Mouse (Mus musculus) large intestine, adult 2 months (tissue): ENCODE measurements around the gene Ftsj1. TPM values are rescaled to one million over a fixed set of nuclear protein-coding genes. Genes with fewer than 3 reads are reported as not detected.

Source experiments
- DNase-seq: peaks from one replicate; pipeline ENCODE4 v3.0.0-alpha.2; 2012; ENCODE audit warnings: low read depth, low spot score
- WGBS: fragments of 180-500 bp; shearing (Covaris S2); methylation state at CpG from one replicate; pipeline ENCODE4 v1.1.7; 2018; 5-methylcytosine and 5-hydroxymethylcytosine counted together
- polyA plus RNA-seq: library from polyadenylated mRNA; depleted of rRNA; stranded (reverse); fragments of >200 nt; gene quantifications from 2 replicates; pipeline ENCODE4 v1.2.3, GENCODE M21; 2012

Ftsj1 gene
- polyA plus RNA-seq, 1 experiment: 24.2 TPM

DNA sequence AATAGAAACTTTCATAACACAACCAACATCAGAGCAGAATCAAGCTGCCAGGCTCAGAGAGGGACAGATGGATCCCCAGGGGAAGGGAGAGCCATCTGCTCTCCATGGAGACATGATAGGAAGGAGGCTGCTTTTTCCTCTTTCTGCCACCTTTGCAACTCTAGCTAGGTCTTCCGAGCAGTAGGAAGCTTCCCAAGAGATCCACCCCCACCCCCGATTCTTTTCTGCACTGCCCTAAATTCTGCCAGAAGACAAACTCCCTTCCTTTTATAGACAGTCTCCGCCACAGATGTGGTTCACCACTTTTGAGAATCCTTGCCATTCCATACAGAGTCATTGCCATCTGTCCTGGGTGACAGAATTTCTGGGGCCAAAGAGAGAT, 29.9 kb downstream of the Ftsj1 start:
- no peak for DNase-seq
- WGBS: 66% methylated on average over 3 of the region's 3 CpGs

DNA sequence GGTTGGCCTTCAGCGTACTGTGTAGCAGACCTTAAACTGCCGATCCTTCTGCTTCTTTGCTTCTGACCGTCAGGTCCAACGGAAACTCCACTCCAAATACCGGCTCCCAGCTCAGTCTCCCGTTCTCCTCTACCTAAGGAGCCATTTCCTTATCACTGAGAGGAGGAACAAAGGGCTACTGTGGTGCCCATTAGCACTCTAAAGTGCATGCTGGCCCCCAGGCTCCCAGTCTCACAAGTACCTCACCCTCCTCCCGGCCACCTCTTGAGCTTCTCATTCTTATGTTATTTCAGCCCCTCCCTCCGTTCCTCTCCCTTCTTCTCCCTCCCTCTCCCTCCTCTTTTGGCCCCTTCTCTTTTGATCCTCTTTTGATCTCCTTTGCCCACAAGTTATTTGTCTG, 32.6 kb downstream of the Ftsj1 start:
- 52% methylated on average over 8 of the region's 8 CpGs for WGBS
- no peak for DNase-seq

DNA sequence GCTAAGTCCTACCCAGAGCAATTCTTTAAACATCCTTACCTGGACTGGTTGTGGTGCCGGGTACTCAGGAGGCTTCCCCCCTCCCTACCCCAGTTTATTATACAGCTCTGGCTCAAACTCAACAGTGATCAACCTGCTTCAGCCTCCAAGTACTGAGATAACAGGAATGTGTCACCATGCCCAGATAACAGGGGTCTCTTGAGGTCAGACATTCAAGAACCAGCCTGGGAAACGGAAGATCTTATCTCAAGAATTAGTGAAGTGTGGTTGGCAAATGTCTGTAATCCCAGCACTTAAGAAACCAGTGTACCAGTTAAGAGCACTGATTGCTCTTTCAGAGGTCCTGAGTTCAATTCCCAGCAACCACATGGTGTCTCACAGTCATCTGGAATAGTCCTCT, 34.1 kb downstream of the Ftsj1 start:
- no peak for DNase-seq
- WGBS: 46% methylated on average over 2 of the region's 2 CpGs

DNA sequence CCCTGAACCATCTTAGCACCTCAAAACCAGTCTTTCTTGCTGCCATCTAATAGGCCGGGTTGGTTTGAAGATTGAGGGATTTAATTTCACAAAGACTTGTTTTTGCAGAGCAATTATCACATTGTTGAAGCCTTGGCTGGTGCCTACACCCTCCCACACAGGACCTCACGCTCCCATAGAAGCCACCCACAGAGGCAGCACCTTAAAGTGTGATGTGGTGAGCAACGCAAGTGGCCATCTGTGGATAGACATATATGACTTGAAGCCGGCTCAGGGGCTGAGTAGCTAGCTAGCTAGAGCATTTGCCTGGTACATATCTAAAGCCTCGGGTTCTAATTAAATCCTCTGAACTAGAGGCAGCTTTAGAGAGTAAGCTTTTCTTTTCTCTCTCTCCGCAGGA, 34.8 kb downstream of the Ftsj1 start:
- 60% methylated on average over 6 of the region's 6 CpGs for WGBS
- DNase-seq: no peak

DNA sequence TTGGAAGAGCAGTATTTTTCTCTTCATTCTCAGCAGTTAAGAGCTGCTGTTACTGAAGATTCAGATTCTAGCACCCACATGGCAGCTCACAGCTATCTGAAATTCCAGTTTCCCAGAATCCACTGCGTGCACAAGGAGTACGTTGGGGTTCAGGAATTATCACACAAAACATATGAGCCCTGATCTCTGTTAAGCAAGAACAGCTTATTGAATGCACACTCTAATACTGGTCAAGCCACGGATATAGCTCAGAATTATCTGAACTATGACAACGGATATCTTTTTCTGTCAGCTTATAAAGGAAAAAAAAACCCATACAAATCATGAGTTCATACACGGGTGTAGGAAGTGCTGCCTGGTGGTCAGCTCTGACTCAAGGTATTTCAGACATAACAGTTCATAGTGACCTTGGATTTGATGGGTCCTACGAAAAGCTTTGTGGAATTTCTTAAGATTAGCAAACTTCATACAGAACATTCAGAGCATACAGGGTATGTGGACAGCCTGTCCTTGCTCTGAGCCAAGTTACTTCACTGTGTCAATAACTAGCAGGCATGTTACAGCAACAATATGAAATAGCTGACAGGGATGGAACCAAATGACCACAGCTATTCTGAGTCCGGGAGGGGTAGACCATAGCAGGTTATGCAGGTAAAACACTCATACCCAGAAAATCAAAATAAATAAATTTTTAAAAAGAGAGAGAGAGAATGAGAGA, 40.6 kb downstream of the Ftsj1 start:
- no peak for DNase-seq
- 74% methylated on average over 7 of the region's 7 CpGs for WGBS

GRCm38 (mm10) chrX:8209720-8210119, 42.5 kb downstream of the Ftsj1 start:
- whole genome bisulfite sequencing: 59% methylated on average over 2 of the region's 2 CpGs
- no peak for DNase-seq

DNA sequence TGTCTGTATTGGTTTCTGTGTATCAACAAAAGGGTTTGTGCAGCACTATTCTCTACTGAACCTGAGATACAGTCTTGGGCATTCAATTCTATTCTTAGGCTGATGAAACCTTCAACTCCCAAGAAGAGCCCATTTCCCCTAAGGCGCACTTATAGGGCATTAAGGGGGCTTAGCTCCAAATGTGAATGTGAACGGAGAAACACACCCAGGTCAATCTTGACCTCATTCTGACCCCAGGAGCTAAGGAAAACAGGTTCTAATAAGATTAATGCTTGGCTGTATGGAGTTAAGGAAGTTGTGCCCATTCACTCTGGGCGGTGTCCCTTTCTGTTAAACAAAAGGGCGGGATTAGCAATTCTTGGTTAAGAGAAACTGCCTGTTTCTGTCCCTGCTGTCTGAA, 45.0 kb downstream of the Ftsj1 start:
- 33% methylated on average over 4 of the region's 4 CpGs for WGBS
- no peak for DNase-seq

DNA sequence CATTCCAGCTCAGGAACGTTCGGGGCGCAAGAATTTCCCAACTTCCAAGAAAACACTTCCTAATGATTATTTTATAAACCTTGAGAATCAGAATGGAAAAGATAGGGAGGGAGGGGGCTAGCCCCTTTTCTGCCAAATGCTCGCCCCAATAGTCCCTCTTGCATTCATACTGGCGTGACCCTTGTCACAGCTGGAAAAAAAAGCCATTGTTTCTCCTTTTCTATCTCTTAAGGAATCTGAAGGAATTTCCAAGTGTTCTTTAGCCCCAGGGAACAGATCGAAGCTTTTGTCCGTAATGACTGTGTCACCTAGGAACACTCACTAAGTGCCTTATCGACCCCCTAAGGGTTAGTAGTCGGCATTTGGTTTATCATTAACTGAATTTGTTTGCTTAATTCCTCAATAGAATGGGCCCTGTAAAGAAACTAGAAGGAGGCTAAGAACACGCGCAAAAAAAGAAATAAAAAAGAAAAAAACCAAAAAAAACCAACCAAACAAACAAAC, 45.5 kb downstream of the Ftsj1 start:
- no peak for DNase-seq
- 15% methylated on average over 11 of the region's 11 CpGs for WGBS

DNA sequence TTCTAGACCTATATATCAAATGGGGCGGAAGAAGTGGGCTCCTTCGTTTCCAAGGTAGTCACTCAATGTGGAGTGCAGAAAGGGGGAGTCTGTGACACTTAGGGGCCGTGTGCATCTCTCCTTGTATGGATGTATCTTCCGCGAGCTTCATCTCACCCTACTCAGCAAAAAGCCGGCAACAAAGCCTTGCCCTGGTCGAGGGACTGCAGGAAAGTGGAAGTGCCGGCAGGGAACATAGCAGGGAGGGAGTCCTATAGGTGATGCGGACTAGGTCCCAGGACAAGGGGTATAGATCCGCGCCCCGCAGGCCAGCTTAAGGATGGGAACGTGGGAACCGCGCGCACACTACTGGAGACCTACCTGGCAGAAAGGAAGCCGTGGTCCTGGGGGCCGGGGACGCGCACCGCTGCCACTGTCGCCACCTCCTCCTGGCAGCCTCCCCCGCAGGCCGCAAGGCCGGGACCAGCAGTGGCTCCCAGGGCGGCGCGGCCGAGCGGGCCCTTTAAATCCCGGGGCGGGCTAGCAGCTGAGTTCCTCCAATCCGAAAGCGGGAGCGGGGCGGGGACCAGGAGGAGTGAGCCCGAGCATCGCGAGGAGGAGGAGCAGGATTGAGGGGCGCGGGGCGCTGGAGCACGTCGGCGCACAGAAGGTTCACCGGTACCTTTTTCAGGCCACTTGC, 46.1 kb downstream of the Ftsj1 start, which contains the start of gene Porcn:
Porcn (minus strand) TSS at position 511 of the 679 bp plus-strand sequence.
- peak; percentile 37 for DNase-seq

DNA sequence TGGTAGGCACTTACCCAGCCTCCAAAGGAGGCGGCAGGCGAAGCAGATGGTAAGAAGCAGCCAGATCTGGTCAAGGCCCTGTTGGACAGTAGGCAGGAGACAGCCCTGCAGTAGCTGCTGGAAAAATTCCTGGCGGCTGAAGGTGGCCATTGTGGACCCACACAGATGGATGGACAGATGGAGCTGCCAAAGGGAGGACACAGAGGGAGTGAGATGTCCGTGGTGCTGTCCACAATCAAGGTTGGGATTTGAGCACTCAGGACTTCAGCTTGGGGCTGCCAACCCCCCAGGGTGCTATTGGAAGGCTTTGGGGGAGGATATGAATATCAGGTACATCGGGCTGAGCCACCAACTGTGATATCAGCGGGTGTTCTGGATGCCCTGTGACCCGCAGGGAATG, 46.7 kb downstream of the Ftsj1 start:
- 61% methylated on average over 7 of the region's 7 CpGs for WGBS
- DNase-seq: no peak

More for the DNA sequence above, 46.1 kb downstream of the Ftsj1 start, which contains the start of gene Porcn:
- WGBS: 18% methylated on average over 46 of the region's 46 CpGs

- 81% methylated on average over 4 of the region's 4 CpGs for WGBS
- DNase-seq: no peak
These were observed 47.1 kb downstream of the Ftsj1 start for GRCm38 (mm10) chrX:8205088-8205487.

- WGBS: 85% methylated on average over 10 of the region's 10 CpGs
- no peak for DNase-seq
These were observed 48.1 kb downstream of the Ftsj1 start for GRCm38 (mm10) chrX:8204076-8204475.

GRCm38 (mm10) chrX:8203105-8203504, 49.1 kb downstream of the Ftsj1 start:
- no peak for DNase-seq
- 84% methylated on average over 14 of the region's 14 CpGs for WGBS

- WGBS: 18% methylated on average over 10 of the region's 10 CpGs
These were observed 58.8 kb downstream of the Ftsj1 start, which contains the start of gene Ebp for GRCm38 (mm10) chrX:8193419-8193723. Gene Ebp (minus strand): TSS chrX:8193512.

GRCm38 (mm10) chrX:8192640-8193418, 59.4 kb downstream of the Ftsj1 start:
- DNase-seq: peak; percentile 58
- 18% methylated on average over 38 of the region's 38 CpGs for WGBS

More at GRCm38 (mm10) chrX:8193419-8193723, 58.8 kb downstream of the Ftsj1 start, which contains the start of gene Ebp:
- DNase-seq: no peak

- no peak for DNase-seq
- 14% methylated on average over 13 of the region's 13 CpGs for WGBS
These were observed 60.0 kb downstream of the Ftsj1 start for GRCm38 (mm10) chrX:8192126-8192639.
